Mouse (Mus musculus): ENCODE data around the gene Serpinh1. TPM values are rescaled to one million over a fixed set of nuclear protein-coding genes. Genes with fewer than 3 reads are reported as not detected.
A peak's percentile ranks its signal among the peaks of the same experiment; 100 is the strongest.

The Serpinh1 gene
- 38.7 and 139 TPM in 2 replicates for polyA plus RNA-seq (2014; fragmentation: Nextera tagmentation; extraction: Ambion mirVana)

- peak within 1 kb of the TSS; percentile 68 for H3K9ac ChIP-seq (replicated peaks; ENCODE audit: low read depth, low read length)
- ATAC-seq (ENCODE audit: low read depth): peak; percentile 55; the same call in 1 of the 2 replicates
- H3K4me3 ChIP-seq (ENCODE audit: low read depth, low read length): peak within 1 kb of the TSS; percentile 37
- H3K9me3 ChIP-seq (ENCODE audit: control insufficient read depth, low read length): no peaks in the 10 kb centered on the region
- 2% methylated on average over 33 of the region's 35 CpGs for WGBS
- peak within 1 kb of the TSS; percentile 79 for H3K27ac ChIP-seq (ENCODE audit: low read depth, low read length)
- H3K27me3 ChIP-seq (ENCODE audit: control insufficient read depth, insufficient read depth, low read length): no peaks in the 10 kb centered on the region
- no peaks in the 10 kb centered on the region; the same call in 1 of the 2 replicates for H3K36me3 ChIP-seq (ENCODE audit: control insufficient read depth, insufficient read depth, low read length)
- peaks cover 36% of the 10 kb centered on the region for H3K4me1 ChIP-seq (ENCODE audit: control insufficient read depth, insufficient read depth, low read length)
- peak within 1 kb of the TSS; percentile 61 for H3K4me2 ChIP-seq (ENCODE audit: low read depth, low read length)
Measured at GRCm38 (mm10) chr7:99352526-99353400, at the start of gene Serpinh1. Gene Serpinh1, minus strand, starts transcription at chr7:99353239.

- H3K4me1 ChIP-seq (ENCODE audit: control insufficient read depth, insufficient read depth, low read length): no peaks in the 10 kb centered on the region; the same call in 1 of the 2 replicates
- H3K27me3 ChIP-seq (ENCODE audit: control insufficient read depth, insufficient read depth, low read length): no peaks in the 10 kb centered on the region
- 74% methylated on average over 6 of the region's 6 CpGs for WGBS
- no peak for ATAC-seq (ENCODE audit: low read depth)
- no peaks in the 10 kb centered on the region for H3K36me3 ChIP-seq (ENCODE audit: control insufficient read depth, insufficient read depth, low read length)
- no peak overlapping the region for H3K4me3 ChIP-seq (ENCODE audit: low read depth, low read length)
- H3K9me3 ChIP-seq (ENCODE audit: control insufficient read depth, low read length): no peaks in the 10 kb centered on the region
- no peak overlapping the region for H3K4me2 ChIP-seq (ENCODE audit: low read depth, low read length)
- H3K9ac ChIP-seq (replicated peaks; ENCODE audit: low read depth, low read length): no peak overlapping the region
- H3K27ac ChIP-seq (ENCODE audit: low read depth, low read length): no peak overlapping the region
Measured at GRCm38 (mm10) chr7:99402477-99402876, 49.4 kb upstream of the Serpinh1 start.

DNA sequence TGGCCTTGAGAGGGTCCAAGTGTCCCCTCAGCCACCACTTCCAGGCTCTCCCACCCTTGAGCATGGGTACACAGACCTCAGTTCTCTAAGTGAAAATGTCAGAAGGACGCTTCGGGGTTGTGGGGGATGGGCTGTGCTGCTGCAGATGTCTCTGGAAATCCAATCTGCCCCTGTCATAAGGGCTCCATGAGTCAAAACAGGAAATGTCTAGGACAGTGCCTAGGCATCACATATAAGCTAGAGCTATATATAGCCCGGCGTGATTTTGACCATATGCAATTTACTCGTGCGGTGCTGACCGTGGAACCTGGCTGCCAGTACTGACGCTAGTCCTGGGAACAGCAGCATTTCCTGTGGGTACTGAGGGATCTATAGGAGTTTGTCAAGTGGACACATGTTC, 48.3 kb upstream of the Serpinh1 start:
- no peaks in the 10 kb centered on the region for H3K9me3 ChIP-seq (ENCODE audit: control insufficient read depth, low read length)
- H3K4me1 ChIP-seq (ENCODE audit: control insufficient read depth, insufficient read depth, low read length): peaks cover 4% of the 10 kb centered on the region; the same call in 1 of the 2 replicates
- H3K27me3 ChIP-seq (ENCODE audit: control insufficient read depth, insufficient read depth, low read length): no peaks in the 10 kb centered on the region
- WGBS: 84% methylated on average over 8 of the region's 8 CpGs
- no peak overlapping the region for H3K9ac ChIP-seq (replicated peaks; ENCODE audit: low read depth, low read length)
- no peak overlapping the region for H3K27ac ChIP-seq (ENCODE audit: low read depth, low read length)
- H3K36me3 ChIP-seq (ENCODE audit: control insufficient read depth, insufficient read depth, low read length): no peaks in the 10 kb centered on the region
- ATAC-seq (ENCODE audit: low read depth): no peak
- H3K4me2 ChIP-seq (ENCODE audit: low read depth, low read length): no peak overlapping the region
- no peak overlapping the region for H3K4me3 ChIP-seq (ENCODE audit: low read depth, low read length)

DNA sequence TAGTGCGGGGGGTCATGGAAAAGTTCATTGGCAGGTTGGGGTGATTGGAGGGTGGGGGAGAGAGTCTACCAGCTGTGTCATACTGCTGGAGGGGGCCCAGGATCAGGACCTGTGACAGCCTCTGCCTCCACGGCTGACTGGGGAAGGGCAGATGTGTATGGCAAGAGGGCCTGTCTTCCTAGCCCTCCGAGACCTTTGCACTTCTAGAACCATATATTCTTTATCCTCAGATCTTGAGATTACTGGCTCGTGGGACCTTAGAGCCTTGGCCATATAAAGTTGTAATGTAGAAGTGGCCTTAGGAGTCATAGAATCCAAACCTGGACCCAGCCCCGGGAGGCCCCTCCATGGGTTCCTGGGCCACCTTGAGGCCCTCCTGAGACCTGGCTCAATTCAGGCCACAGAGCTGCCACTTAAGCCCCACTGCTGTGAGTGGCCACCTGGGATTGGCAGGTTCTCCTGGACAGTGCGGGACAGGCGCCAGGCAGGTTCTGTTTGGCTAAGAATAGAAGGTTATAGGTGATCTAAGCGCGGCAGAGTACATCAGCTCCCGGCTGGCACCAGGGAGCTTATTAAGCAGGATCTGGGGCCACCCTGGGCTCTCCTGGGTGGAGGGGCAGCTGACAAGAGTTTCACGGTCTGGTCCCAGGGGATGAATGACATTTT, 44.1 kb upstream of the Serpinh1 start:
- WGBS: 81% methylated on average over 11 of the region's 11 CpGs
- peaks cover 4% of the 10 kb centered on the region; the same call in 1 of the 2 replicates for H3K4me1 ChIP-seq (ENCODE audit: control insufficient read depth, insufficient read depth, low read length)
- no peak overlapping the region for H3K4me3 ChIP-seq (ENCODE audit: low read depth, low read length)
- H3K27ac ChIP-seq (ENCODE audit: low read depth, low read length): no peak overlapping the region
- no peaks in the 10 kb centered on the region for H3K9me3 ChIP-seq (ENCODE audit: control insufficient read depth, low read length)
- no peaks in the 10 kb centered on the region for H3K27me3 ChIP-seq (ENCODE audit: control insufficient read depth, insufficient read depth, low read length)
- no peak overlapping the region for H3K4me2 ChIP-seq (ENCODE audit: low read depth, low read length)
- H3K9ac ChIP-seq (replicated peaks; ENCODE audit: low read depth, low read length): no peak overlapping the region
- H3K36me3 ChIP-seq (ENCODE audit: control insufficient read depth, insufficient read depth, low read length): peaks cover 11% of the 10 kb centered on the region; the same call in 1 of the 2 replicates
- no peak for ATAC-seq (ENCODE audit: low read depth)

- Histone ChIP-seq H3K9me3 (ENCODE audit: control insufficient read depth, low read length) (no peaks in the 10 kb centered on the region), H3K4me1 (ENCODE audit: control insufficient read depth, insufficient read depth, low read length) (peaks cover 4% of the 10 kb centered on the region; the same call in 1 of the 2 replicates), H3K9ac (replicated peaks; ENCODE audit: low read depth, low read length) (no peak overlapping the region), H3K36me3 (ENCODE audit: control insufficient read depth, insufficient read depth, low read length) (peaks cover 12% of the 10 kb centered on the region; the same call in 1 of the 2 replicates), H3K27me3 (ENCODE audit: control insufficient read depth, insufficient read depth, low read length) (no peaks in the 10 kb centered on the region), H3K27ac (ENCODE audit: low read depth, low read length) (no peak overlapping the region), H3K4me3 (ENCODE audit: low read depth, low read length) (no peak overlapping the region), H3K4me2 (ENCODE audit: low read depth, low read length) (no peak overlapping the region)
- WGBS: 62% methylated on average over 11 of the region's 11 CpGs
- ATAC-seq (ENCODE audit: low read depth): no peak
Measured at GRCm38 (mm10) chr7:99395908-99396616, 43.0 kb upstream of the Serpinh1 start.

GRCm38 (mm10) chr7:99395385-99395784, 42.3 kb upstream of the Serpinh1 start:
- no peak overlapping the region for H3K4me3 ChIP-seq (ENCODE audit: low read depth, low read length)
- H3K9ac ChIP-seq (replicated peaks; ENCODE audit: low read depth, low read length): no peak overlapping the region
- H3K4me2 ChIP-seq (ENCODE audit: low read depth, low read length): no peak overlapping the region
- no peak overlapping the region for H3K27ac ChIP-seq (ENCODE audit: low read depth, low read length)
- peaks cover 4% of the 10 kb centered on the region; the same call in 1 of the 2 replicates for H3K4me1 ChIP-seq (ENCODE audit: control insufficient read depth, insufficient read depth, low read length)
- no peak for ATAC-seq (ENCODE audit: low read depth)
- WGBS: 77% methylated on average over 4 of the region's 4 CpGs
- H3K36me3 ChIP-seq (ENCODE audit: control insufficient read depth, insufficient read depth, low read length): peaks cover 12% of the 10 kb centered on the region; the same call in 1 of the 2 replicates
- H3K9me3 ChIP-seq (ENCODE audit: control insufficient read depth, low read length): no peaks in the 10 kb centered on the region
- no peaks in the 10 kb centered on the region for H3K27me3 ChIP-seq (ENCODE audit: control insufficient read depth, insufficient read depth, low read length)

DNA sequence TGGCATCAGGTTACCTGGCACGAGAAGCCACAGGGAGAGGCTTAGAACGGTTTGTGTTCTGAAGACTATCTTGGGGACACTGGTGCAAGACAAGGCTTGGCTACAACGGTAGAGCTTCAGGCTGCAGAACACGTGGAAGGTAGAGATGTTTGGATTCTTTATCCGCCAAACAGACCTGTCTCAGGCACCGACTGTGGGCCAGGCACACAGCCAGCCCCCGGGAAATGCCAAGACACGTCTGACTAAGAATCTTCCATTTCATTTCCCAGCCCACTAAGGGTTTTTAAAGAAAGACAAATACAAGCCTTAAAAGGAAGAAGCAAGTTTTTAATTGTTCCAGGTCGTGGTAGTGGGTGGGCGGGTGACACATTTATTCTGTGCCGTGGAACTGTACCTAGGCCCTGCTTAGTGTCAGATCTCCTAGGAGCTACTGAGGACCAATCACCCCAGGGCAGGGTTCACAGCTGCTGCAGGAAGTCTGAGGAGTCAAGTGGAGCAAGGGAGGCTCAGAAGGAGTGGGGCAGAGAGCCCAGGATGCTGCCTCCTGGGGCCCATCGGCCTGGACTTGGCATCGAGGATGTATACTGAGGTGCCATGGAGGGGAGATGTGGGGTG, 40.8 kb upstream of the Serpinh1 start:
- H3K4me3 ChIP-seq (ENCODE audit: low read depth, low read length): no peak overlapping the region
- H3K9ac ChIP-seq (replicated peaks; ENCODE audit: low read depth, low read length): no peak overlapping the region
- no peak overlapping the region for H3K27ac ChIP-seq (ENCODE audit: low read depth, low read length)
- no peaks in the 10 kb centered on the region for H3K27me3 ChIP-seq (ENCODE audit: control insufficient read depth, insufficient read depth, low read length)
- no peak for ATAC-seq (ENCODE audit: low read depth)
- 88% methylated on average over 13 of the region's 13 CpGs for WGBS
- no peak overlapping the region for H3K4me2 ChIP-seq (ENCODE audit: low read depth, low read length)
- peaks cover 4% of the 10 kb centered on the region; the same call in 1 of the 2 replicates for H3K4me1 ChIP-seq (ENCODE audit: control insufficient read depth, insufficient read depth, low read length)
- H3K9me3 ChIP-seq (ENCODE audit: control insufficient read depth, low read length): no peaks in the 10 kb centered on the region
- H3K36me3 ChIP-seq (ENCODE audit: control insufficient read depth, insufficient read depth, low read length): peaks cover 12% of the 10 kb centered on the region; the same call in 1 of the 2 replicates

DNA sequence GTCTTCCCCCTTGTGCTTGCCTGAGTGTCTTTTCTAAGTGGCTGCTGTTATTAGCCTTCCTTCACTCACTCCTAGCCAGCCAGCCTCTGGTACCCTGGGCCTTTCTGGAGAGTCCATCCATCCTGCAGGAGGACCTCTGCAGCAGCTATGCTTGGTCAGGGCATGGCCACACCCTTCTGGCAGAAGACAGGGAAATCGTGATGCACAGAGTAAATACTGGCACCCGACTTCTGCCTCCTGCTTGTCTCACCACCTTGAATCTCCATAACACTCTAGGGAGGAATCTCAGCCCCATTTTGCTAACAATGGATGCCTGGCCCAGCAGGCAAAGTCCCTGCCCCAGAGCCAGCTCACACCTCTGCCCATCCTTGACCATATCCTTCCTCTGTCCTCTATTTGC, 39.7 kb upstream of the Serpinh1 start:
- Histone ChIP-seq H3K9me3 (ENCODE audit: control insufficient read depth, low read length) (no peaks in the 10 kb centered on the region), H3K27ac (ENCODE audit: low read depth, low read length) (no peak overlapping the region), H3K4me3 (ENCODE audit: low read depth, low read length) (no peak overlapping the region), H3K4me2 (ENCODE audit: low read depth, low read length) (no peak overlapping the region), H3K36me3 (ENCODE audit: control insufficient read depth, insufficient read depth, low read length) (peaks cover 13% of the 10 kb centered on the region), H3K27me3 (ENCODE audit: control insufficient read depth, insufficient read depth, low read length) (no peaks in the 10 kb centered on the region), H3K9ac (replicated peaks; ENCODE audit: low read depth, low read length) (no peak overlapping the region), H3K4me1 (ENCODE audit: control insufficient read depth, insufficient read depth, low read length) (peaks cover 4% of the 10 kb centered on the region; the same call in 1 of the 2 replicates)
- 79% methylated on average over 2 of the region's 2 CpGs for WGBS
- ATAC-seq (ENCODE audit: low read depth): no peak
